ENCODE assay signal across 13 mouse cellular contexts in the genomic region with DNA sequence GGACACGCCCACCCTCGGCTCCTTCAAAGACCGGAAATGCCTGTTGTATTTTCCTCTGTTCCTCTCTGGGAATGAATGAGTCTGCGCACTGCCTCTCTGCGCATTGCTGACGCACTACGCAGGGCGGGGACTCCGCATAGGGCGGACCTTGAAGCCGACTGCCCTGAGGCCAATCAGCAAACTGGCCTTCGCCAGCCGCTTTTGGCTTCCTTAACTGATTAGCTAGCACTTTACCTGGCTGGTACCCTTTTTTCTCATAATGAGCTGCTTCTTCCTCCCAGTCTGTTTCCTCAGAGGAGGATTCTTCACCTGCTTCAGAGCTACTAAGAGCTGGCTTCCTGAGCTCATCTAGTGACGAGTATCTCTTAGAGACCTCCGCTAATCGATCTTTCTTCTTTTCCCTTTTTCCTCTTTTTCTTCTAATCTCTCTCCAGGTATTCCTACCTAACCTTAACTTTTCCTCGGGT. TPM values are rescaled to one million over a fixed set of nuclear protein-coding genes. Genes with fewer than 3 reads are reported as not detected.
DNase-seq lines count a peak whose midpoint lies in the region; TF ChIP-seq lines count a peak whose summit lies in the region.
"Not testable (repeated sequence)": the region's sequence is repeated elsewhere in the genome, so short reads cannot be mapped to it uniquely, and the experiment has no call there.
"Had no signal": no experiment of that assay in that cellular context is flagged by ENCODE, and none has a peak within 500 bp of the region (broad histone marks: within the 10 kb centered on the region; RNA-seq: fewer than 3 reads in every experiment).

No protein-coding gene starts in this region.

- H3K27ac ChIP-seq in thymus, adult 2 months (ENCODE audit: control insufficient read depth, insufficient read depth, low read length) = not testable (repeated sequence)

- intact Hi-C loops in heart, postnatal 25 days (cut with DNase I); left cerebral cortex, postnatal 36 days (cut with DNase I): not testable (repeated sequence)

- not testable (repeated sequence) for H3K4me3 ChIP-seq in thymus, adult 2 months (ENCODE audit: control insufficient read depth, insufficient read depth, low read length)

- not testable (repeated sequence) for TF ChIP-seq CTCF in thymus, adult 2 months (IDR thresholded peaks at IDR 0.05; ENCODE audit: borderline replicate concordance, control insufficient read depth, extremely low read depth, insufficient read depth, low read length, poor library complexity)

- DNase-seq in cerebellum, adult 11 months = peak; percentile 23
- peak; percentile 43 to 70 for DNase-seq in frontal cortex, postnatal 25 days (ENCODE audit: low spot score in 2 of 2)
- DNase-seq in heart, postnatal 25 days (ENCODE audit: low spot score) = peak; percentile 69
- DNase-seq in layer of hippocampus, adult 8-10 months (ENCODE audit: low spot score in 2 of 2) = peak; percentile 44 to 66
- peak; percentile 17 to 44 for DNase-seq in left cerebral cortex, postnatal 36 days (ENCODE audit: low spot score in 2 of 2)
- peak; percentile 23 for DNase-seq in right cerebral cortex, adult 18-20 months
- DNase-seq in thymus, adult 2 months = peak; percentile 18

- not testable (repeated sequence) for TF ChIP-seq POLR2A in thymus, adult 2 months (IDR thresholded peaks at IDR 0.05; ENCODE audit: control insufficient read depth, extremely low read depth, insufficient read depth, low read length, poor library complexity)

- not testable (repeated sequence) for H3K27me3 ChIP-seq in thymus, adult 2 months (ENCODE audit: control insufficient read depth, insufficient read depth, low read length)

- 94% methylated on average over 15 of the region's 17 CpGs for WGBS in thymus, adult 2 months

- H3K4me1 ChIP-seq in thymus, adult 2 months (replicated peaks; ENCODE audit: control insufficient read depth, insufficient read depth, low read length) = not testable (repeated sequence)

- H3K36me3 ChIP-seq in thymus, adult 2 months (ENCODE audit: control insufficient read depth, insufficient read depth, low read length) = not testable (repeated sequence)

RNA-seq across cellular contexts. Expression of gene Pramef17, which starts 6.7 kb away (rescaled TPM):
- not detected for total RNA-seq in heart, postnatal 25 days (2021)
- total RNA-seq in layer of hippocampus, adult 8-10 months (2022) = not detected
- total RNA-seq in left cerebral cortex, postnatal 36 days (2021) = not detected
- polyA plus RNA-seq in thymus, adult 2 months (2012; rRNA removed) = not detected in 2 replicates
- total RNA-seq: megakaryocyte-erythroid progenitor cell, adult 5-6 weeks had no signal
- polyA plus RNA-seq: embryonic facial prominence, embryonic 11.5 days; forebrain, embryonic 12.5 days; heart, embryonic 11.5 days; hindbrain, embryonic 16.5 days; liver, embryonic 13.5 days had no signal

RNA-seq across cellular contexts. Expression of gene Gm13101, which starts 20.8 kb away (rescaled TPM):
- not detected for total RNA-seq in heart, postnatal 25 days (2021)
- not detected for total RNA-seq in layer of hippocampus, adult 8-10 months (2022)
- total RNA-seq in left cerebral cortex, postnatal 36 days (2021) = not detected
- polyA plus RNA-seq in thymus, adult 2 months (2012; rRNA removed) = not detected in 2 replicates
- total RNA-seq: megakaryocyte-erythroid progenitor cell, adult 5-6 weeks had no signal
- polyA plus RNA-seq: embryonic facial prominence, embryonic 11.5 days; forebrain, embryonic 12.5 days; heart, embryonic 11.5 days; hindbrain, embryonic 16.5 days; liver, embryonic 13.5 days had no signal

RNA-seq across cellular contexts. Expression of gene Pramef25, which starts 36.7 kb away (rescaled TPM):
- total RNA-seq in heart, postnatal 25 days (2021) = not detected
- not detected for total RNA-seq in layer of hippocampus, adult 8-10 months (2022)
- not detected for total RNA-seq in left cerebral cortex, postnatal 36 days (2021)
- polyA plus RNA-seq in thymus, adult 2 months (2012; rRNA removed) = not detected in 2 replicates
- total RNA-seq: megakaryocyte-erythroid progenitor cell, adult 5-6 weeks had no signal
- polyA plus RNA-seq: embryonic facial prominence, embryonic 11.5 days; forebrain, embryonic 12.5 days; heart, embryonic 11.5 days; hindbrain, embryonic 16.5 days; liver, embryonic 13.5 days had no signal

Comparison
In these comparisons a context has a peak if more than half of its experiments do, and no peak if none do; other contexts are left out.
1. DNase-seq: peak in every context shown above with its lines; median percentile 69 in heart, postnatal 25 days; 56 in frontal cortex, postnatal 25 days; 55 in layer of hippocampus, adult 8-10 months; 30 in left cerebral cortex, postnatal 36 days; 23 in cerebellum, adult 11 months; 23 in right cerebral cortex, adult 18-20 months; 18 in thymus, adult 2 months.